Mouse (Mus musculus): ENCODE results near the gene Tpp2.
"Not testable (repeated sequence)": the region's sequence is repeated elsewhere in the genome, so short reads cannot be mapped to it uniquely, and the experiment has no call there.

The Tpp2 gene

DNA sequence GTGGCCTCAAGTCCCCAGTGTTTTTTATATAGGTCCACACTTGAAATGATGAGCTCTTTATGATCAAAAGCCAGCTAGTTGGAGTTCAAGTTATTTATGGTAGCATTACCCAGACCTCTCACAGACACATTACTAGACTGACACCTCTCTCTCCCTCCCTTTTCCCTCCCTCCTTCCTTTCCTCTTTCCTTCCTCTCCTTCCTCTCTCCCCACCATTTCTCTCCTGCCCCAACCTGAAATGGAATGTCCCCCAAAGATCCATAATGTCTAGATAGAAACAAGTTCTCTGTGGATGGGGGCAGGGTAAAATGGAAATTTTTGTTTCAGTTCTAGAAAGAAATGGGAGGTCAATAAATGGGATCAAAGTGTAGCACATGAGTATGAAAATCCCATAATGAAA lies 86.5 kb downstream of the Tpp2 start, which contains the start of gene Mettl21c:
Gene Mettl21c (minus strand): TSS at position 101 of the 400 bp plus-strand sequence.
- DNase-seq (ENCODE audit: low spot score in 2 of 2), result no peak

DNA sequence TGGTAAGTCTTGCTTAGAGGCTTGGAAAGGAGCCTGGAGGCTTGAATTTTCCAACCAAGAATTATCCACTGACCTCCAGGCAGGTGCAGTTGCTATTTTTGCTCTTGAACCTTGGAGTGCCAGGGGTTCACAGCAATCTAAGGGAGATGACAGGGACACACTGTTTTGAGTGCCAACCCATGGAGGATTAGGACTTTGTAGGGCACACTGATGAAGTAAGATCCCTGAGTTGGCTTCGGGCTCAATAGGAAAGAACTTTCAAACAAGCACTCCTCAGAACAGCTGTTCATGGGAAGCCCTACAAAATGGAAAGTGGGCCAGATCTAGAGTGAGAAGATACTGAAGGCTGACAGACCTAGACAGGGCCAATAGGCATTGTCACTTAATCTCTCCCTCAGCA lies 89.2 kb downstream of the Tpp2 start:
- no peak for DNase-seq (ENCODE audit: low spot score in 2 of 2)

DNA sequence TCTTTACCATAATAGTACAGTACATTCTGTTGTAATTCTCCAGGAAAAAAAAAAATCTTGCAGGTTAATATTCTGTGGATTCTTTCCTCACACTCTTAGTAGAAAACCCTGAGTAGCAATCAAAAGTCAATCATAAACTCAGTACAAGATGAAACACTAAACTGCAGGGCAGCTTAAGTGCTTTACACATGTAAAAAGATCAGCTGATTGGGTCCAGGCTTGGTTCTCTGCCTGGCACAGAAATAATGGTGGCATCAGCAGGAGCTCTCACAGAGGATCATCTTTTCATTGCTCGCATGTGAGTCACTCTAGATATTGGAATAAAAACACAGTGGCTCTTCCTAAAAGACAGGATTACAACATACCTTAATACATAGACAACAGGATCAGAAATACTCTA lies 94.2 kb downstream of the Tpp2 start:
- no peak for DNase-seq (ENCODE audit: low spot score in 2 of 2)

DNA sequence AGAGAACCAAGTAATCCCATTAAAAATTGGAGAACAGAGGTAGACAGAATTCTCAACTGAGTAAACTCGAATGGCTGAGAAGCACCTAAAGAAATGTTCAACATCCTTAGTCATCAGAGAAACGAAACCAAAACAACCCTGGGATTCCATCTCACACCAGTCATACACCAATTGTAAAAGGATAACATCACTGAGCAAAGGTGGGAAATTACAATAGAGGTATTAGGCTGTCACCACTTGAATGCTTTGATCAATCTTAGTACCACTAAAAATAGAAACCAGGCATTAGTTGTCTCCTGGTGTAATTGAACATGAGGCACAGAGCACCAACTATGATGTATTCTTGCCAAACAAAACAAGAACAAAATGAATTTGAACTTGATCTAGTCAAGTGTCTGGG lies 98.8 kb downstream of the Tpp2 start:
- DNase-seq (ENCODE audit: low spot score in 2 of 2), result no peak

DNA sequence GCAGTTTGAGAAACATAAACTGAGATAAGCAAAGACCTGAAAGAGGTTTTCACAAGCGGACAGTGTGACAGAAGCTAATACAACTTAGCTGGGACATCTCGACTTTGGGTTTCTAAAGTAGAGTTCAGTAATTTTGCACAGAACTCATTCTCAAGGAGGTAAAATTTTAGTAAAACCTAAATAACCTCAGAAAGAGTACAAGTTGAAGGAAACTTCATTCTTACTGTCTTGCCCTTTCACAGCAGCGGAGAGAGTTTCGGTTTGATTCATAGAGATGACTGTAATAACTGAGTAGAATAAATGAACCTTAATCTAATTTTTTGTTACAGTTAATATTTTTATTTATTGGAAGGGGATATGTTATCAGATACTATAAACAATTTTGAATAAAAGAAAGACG lies 99.5 kb downstream of the Tpp2 start:
- DNase-seq (ENCODE audit: low spot score in 2 of 2), result no peak

DNA sequence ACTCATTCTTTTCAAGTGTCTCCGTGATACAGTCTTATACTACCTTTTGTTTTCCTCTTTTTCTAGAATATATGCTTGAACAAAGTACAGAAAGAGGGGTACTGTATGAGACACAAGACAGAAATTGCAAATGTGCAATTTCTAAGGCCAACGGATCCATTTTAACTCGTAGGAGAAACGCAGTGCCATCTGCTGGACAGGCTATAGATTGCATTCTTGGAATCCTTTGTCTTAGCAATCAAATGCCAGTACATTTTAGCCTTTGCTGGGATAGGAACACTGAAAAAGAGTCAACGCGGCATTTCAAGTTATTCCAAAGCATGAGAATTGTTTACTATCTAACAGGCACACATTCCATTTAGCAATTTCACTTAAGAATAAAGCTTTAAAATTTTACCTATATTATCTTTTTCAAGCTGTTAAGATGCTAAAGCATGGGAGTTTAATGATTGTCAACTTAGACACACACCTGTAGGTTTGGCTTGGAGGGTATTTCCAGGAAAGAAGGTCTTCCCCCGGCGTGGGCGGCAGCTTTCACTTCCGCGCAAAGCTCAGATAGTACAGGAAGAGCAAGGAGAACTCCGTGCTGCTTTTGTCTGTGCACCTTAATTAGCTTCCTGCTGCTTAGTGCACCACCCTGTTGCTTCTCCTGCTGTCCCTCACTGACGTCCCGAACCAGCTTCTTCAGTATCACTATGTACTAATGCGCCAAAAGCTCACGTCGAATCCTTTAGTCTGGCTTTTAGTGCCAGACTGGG lies 108.5 kb downstream of the Tpp2 start:
- peak in 1 of 2 experiments; percentile 39 for DNase-seq (ENCODE audit: low spot score in 2 of 2)

DNA sequence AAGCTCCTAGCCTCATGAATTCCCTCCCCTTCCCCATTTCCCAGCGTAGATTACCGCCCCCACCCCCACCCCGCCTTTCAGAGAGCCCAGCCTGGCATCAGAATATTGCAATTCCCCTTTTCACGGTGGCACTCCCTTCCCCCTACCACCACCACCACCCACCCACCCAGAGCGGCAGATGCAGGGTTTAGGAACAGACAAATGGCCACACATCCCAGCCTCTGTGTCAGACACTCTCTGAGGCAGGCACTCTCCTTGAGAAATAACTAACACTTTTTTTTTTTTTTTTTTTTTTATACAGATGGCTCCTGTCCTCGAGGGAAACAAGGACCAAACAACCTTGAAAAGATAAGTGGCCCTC lies 109.1 kb downstream of the Tpp2 start:
- no peak for DNase-seq (ENCODE audit: low spot score in 2 of 2)

DNA sequence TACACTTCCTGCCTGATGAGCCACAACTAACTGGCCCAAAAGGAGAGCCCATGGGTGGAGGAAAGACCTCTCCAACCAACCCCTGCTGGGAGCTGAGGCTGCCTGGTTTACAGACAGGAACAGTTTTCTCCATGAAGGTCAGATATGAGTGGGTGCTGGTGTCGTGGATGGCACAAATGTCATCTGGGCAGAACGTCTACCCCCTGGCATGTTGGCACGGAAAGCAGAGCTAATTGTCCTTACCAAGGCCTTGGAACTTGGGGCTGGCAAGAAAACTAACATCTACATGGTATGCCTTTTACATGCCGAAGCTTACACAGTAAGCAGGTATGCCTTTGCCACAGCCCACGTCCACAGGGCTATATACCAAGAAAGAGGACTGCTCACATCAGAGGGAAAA lies 112.2 kb downstream of the Tpp2 start:
- DNase-seq (ENCODE audit: low spot score in 2 of 2), result not testable (repeated sequence)

DNA sequence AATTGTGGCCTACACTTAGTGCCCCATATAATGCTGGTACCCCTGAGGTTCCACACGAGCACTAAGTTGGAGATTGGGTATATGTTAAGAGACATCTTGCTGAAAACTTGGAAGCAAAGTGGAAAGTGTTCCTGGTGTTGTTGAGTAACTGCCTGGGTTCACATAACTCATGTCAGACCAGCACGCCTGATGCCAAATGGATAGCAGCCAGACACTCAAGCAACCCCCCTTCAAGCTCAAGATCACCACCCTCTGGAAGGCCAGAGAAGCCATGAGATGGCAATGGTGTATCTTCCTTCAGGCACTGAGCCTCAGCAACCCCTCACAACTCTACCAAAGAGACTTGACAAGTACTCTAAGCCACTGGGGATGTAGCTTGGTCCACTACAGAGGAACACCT lies 113.1 kb downstream of the Tpp2 start:
- no peak for DNase-seq (ENCODE audit: low spot score in 2 of 2)
